Mouse (Mus musculus): ENCODE data around the gene Ptafr.

GRCm38 (mm10) chr4:132539481-132539880 is 24.4 kb upstream of the Ptafr start:
- no peak for TF ChIP-seq CTCF (IDR thresholded peaks at IDR 0.05; ENCODE audit: extremely low read depth, insufficient read depth, insufficient read length, insufficient replicate concordance)
- no peak for TF ChIP-seq POLR2A (IDR thresholded peaks at IDR 0.05; ENCODE audit: low read depth, low read length)
